Mouse (Mus musculus) G1E (cell line): Measurements from ENCODE around the gene Olfr315.

Experiments used
- CTCF ChIP-seq: IDR thresholded peaks from 2 replicates; pipeline ENCODE4 v1.5.1; 2012; ENCODE audit warnings: low read depth, low read length, inconsistent platforms, mixed read lengths
- GATA1 ChIP-seq: IDR thresholded peaks from 2 replicates; pipeline ENCODE4 v1.6.1; 2012; ENCODE audit warnings: borderline replicate concordance, low read length, inconsistent platforms, mixed read lengths
- GATA2 ChIP-seq: IDR thresholded peaks from 2 replicates; pipeline ENCODE4 v1.6.1; 2012; ENCODE audit warnings: low read depth, low read length, inconsistent platforms, borderline replicate concordance
- POLR2AphosphoS5 ChIP-seq: IDR thresholded peaks from 2 replicates; pipeline ENCODE4 v1.6.1; 2012; ENCODE audit warnings: low read depth, low read length, inconsistent platforms; ENCODE audit not compliant: insufficient replicate concordance
- TAL1 ChIP-seq: conservative IDR thresholded peaks from 2 replicates; pipeline ENCODE4 v1.6.1; 2012; ENCODE audit warnings: low read depth, low read length, inconsistent platforms, mixed read lengths

- TF ChIP-seq CTCF, result no peak
- no peak for TF ChIP-seq GATA1
- TF ChIP-seq TAL1, result no peak
- TF ChIP-seq POLR2AphosphoS5, result no peak
- no peak for TF ChIP-seq GATA2
These were observed 31.4 kb downstream of the Olfr315 start for GRCm38 (mm10) chr11:58804393-58804792.
